18 mouse cellular contexts compared by ENCODE assay signal in genomic region chr7:128980827-128981226, GRCm38 (mm10).
DNase-seq lines count a peak whose midpoint lies in the region; ATAC-seq and TF ChIP-seq lines count a peak whose summit lies in the region.
"Had no signal": no experiment of that assay in that cellular context is flagged by ENCODE, and none has a peak within 500 bp of the region (broad histone marks: within the 10 kb centered on the region; RNA-seq: fewer than 3 reads in every experiment).

No protein-coding gene starts in this region.

- WGBS in hindbrain, postnatal 0 days = 45% methylated on average over 7 of the region's 7 CpGs
- 48% methylated on average over 7 of the region's 7 CpGs for WGBS in hindbrain, embryonic 14.5 days
- 46% methylated on average over 7 of the region's 7 CpGs for WGBS in stomach, embryonic 16.5 days

- H3K4me1 ChIP-seq in hindbrain, postnatal 0 days (ENCODE audit: insufficient read depth, low read length) = no peaks in the 10 kb centered on the region
- H3K4me1 ChIP-seq in hindbrain, embryonic 14.5 days (replicated peaks; ENCODE audit: control insufficient read depth, insufficient read depth, low read length) = no peaks in the 10 kb centered on the region
- 0 out of 2 replicates have a peak, but pooled peaks cover 7% of the 10 kb centered on the region for H3K4me1 ChIP-seq in stomach, embryonic 16.5 days (ENCODE audit: control insufficient read depth, insufficient read depth, low read length)
- H3K4me1 ChIP-seq: embryonic facial prominence, embryonic 13.5 days; heart, embryonic 10.5 days; lung, embryonic 15.5 days; midbrain, embryonic 15.5 days had no signal

- H3K4me2 ChIP-seq in hindbrain, postnatal 0 days (ENCODE audit: low read depth, low read length) = no peak overlapping the region
- no peak overlapping the region for H3K4me2 ChIP-seq in hindbrain, embryonic 14.5 days (replicated peaks)
- H3K4me2 ChIP-seq in stomach, embryonic 16.5 days (ENCODE audit: low read depth, low read length) = no peak overlapping the region
- H3K4me2 ChIP-seq: embryonic facial prominence, embryonic 13.5 days; forebrain, embryonic 13.5 days; lung, embryonic 15.5 days; midbrain, embryonic 15.5 days had no signal

- no peak overlapping the region for H3K4me3 ChIP-seq in hindbrain, postnatal 0 days (ENCODE audit: low read length)
- no peak overlapping the region for H3K4me3 ChIP-seq in hindbrain, embryonic 14.5 days (replicated peaks; ENCODE audit: low read length)
- H3K4me3 ChIP-seq in stomach, embryonic 16.5 days (replicated peaks; ENCODE audit: low read length) = no peak overlapping the region
- H3K4me3 ChIP-seq: embryonic facial prominence, embryonic 13.5 days; forebrain, embryonic 13.5 days; gastrocnemius, adult 2 months; heart, embryonic 10.5 days; lung, embryonic 15.5 days; midbrain, embryonic 15.5 days had no signal

- no peak for TF ChIP-seq CTCF in hindbrain, postnatal 0 days (IDR thresholded peaks at IDR 0.05; ENCODE audit: low read depth)

- no peak for ATAC-seq in hindbrain, postnatal 0 days
- no peak for ATAC-seq in hindbrain, embryonic 14.5 days (ENCODE audit: low FRiP score)
- peak; percentile 62; the same call in 1 of the 2 replicates for ATAC-seq in stomach, embryonic 16.5 days (ENCODE audit: insufficient read depth, low FRiP score)
- ATAC-seq: CD4-positive, CD25-positive, alpha-beta regulatory T cell, adult 4 months; forebrain, embryonic 13.5 days; midbrain, embryonic 15.5 days had no signal

- no peak overlapping the region for H3K27ac ChIP-seq in hindbrain, postnatal 0 days
- no peak overlapping the region for H3K27ac ChIP-seq in hindbrain, embryonic 14.5 days
- no peak overlapping the region for H3K27ac ChIP-seq in stomach, embryonic 16.5 days (ENCODE audit: low read length)
- H3K27ac ChIP-seq: embryonic facial prominence, embryonic 13.5 days; forebrain, embryonic 13.5 days; gastrocnemius, adult 2 months; heart, embryonic 10.5 days; lung, embryonic 15.5 days; midbrain, embryonic 15.5 days had no signal

- no peaks in the 10 kb centered on the region for H3K27me3 ChIP-seq in hindbrain, postnatal 0 days (ENCODE audit: insufficient read depth, low read length)
- no peaks in the 10 kb centered on the region for H3K27me3 ChIP-seq in hindbrain, embryonic 14.5 days (ENCODE audit: control insufficient read depth, insufficient read depth, low read length)
- no peaks in the 10 kb centered on the region for H3K27me3 ChIP-seq in stomach, embryonic 16.5 days (ENCODE audit: control insufficient read depth, insufficient read depth, low read length)
- H3K27me3 ChIP-seq: embryonic facial prominence, embryonic 13.5 days; forebrain, embryonic 13.5 days; lung, embryonic 15.5 days; midbrain, embryonic 15.5 days had no signal

- no peak overlapping the region for H3K9ac ChIP-seq in hindbrain, postnatal 0 days (replicated peaks; ENCODE audit: low read length)
- no peak overlapping the region for H3K9ac ChIP-seq in hindbrain, embryonic 14.5 days
- H3K9ac ChIP-seq in stomach, embryonic 16.5 days (ENCODE audit: low read length) = no peak overlapping the region
- H3K9ac ChIP-seq: embryonic facial prominence, embryonic 13.5 days; forebrain, embryonic 13.5 days; lung, embryonic 15.5 days; midbrain, embryonic 15.5 days had no signal

- no peaks in the 10 kb centered on the region for H3K9me3 ChIP-seq in hindbrain, postnatal 0 days (ENCODE audit: low read length)
- no peaks in the 10 kb centered on the region for H3K9me3 ChIP-seq in hindbrain, embryonic 14.5 days (ENCODE audit: control insufficient read depth, low read length)
- H3K9me3 ChIP-seq in stomach, embryonic 16.5 days (replicated peaks; ENCODE audit: control insufficient read depth, low read length) = no peaks in the 10 kb centered on the region
- H3K9me3 ChIP-seq: embryonic facial prominence, embryonic 13.5 days; forebrain, embryonic 13.5 days; heart, embryonic 10.5 days; lung, embryonic 15.5 days; midbrain, embryonic 15.5 days had no signal

- peak; percentile 7 for DNase-seq in hindbrain, postnatal 0 days (ENCODE audit: low spot score)
- DNase-seq in hindbrain, embryonic 14.5 days (ENCODE audit: low spot score) = no peak
- peak; percentile 37 for DNase-seq in retina, postnatal 1 day
- DNase-seq in retina, embryonic 14.5 days (ENCODE audit: low spot score) = no peak
- DNase-seq in embryo, embryonic 11.5 days (ENCODE audit: low read depth, low spot score) = peak; percentile 1
- DNase-seq in thymus, postnatal 36 days = no peak
- DNase-seq: adrenal gland, postnatal 14 days; cerebellum, adult 9-11 months; gastrocnemius, adult 2 months; heart, postnatal 14 days; right cerebral cortex, postnatal 25 days had no signal

- no peaks in the 10 kb centered on the region for H3K36me3 ChIP-seq in hindbrain, postnatal 0 days (ENCODE audit: insufficient read depth, low read length)
- no peaks in the 10 kb centered on the region for H3K36me3 ChIP-seq in hindbrain, embryonic 14.5 days (replicated peaks; ENCODE audit: control insufficient read depth, insufficient read depth)
- H3K36me3 ChIP-seq in stomach, embryonic 16.5 days (ENCODE audit: control insufficient read depth, insufficient read depth, low read length) = no peaks in the 10 kb centered on the region
- H3K36me3 ChIP-seq: embryonic facial prominence, embryonic 13.5 days; heart, embryonic 10.5 days; lung, embryonic 15.5 days; midbrain, embryonic 15.5 days had no signal

Comparison
In these comparisons a context has a peak if more than half of its experiments do, and no peak if none do; other contexts are left out.
1. DNase-seq: peak in hindbrain, postnatal 0 days (single experiment), retina, postnatal 1 day (single experiment) and embryo, embryonic 11.5 days (single experiment); none in hindbrain, embryonic 14.5 days (single experiment), retina, embryonic 14.5 days (single experiment) and thymus, postnatal 36 days (0 of 2).